Mouse (Mus musculus): ENCODE results near the gene Adam19. TPM values are rescaled to one million over a fixed set of nuclear protein-coding genes. Genes with fewer than 3 reads are reported as not detected.
"Not testable (repeated sequence)": the region's sequence is repeated elsewhere in the genome, so short reads cannot be mapped to it uniquely, and the experiment has no call there.

Adam19 gene
- total RNA-seq (2021), result 10 to 100 TPM; 15.5 to 25.3 TPM
- long read RNA-seq, experiment 1, partial matches to known transcripts, result 0 of 5 reads
- long read RNA-seq, experiment 1, other reads (novel, unspliced or antisense), result 5 of 5 reads
- long read RNA-seq, experiment 2, full-length matches to known transcripts, result 1 of 4 reads
- long read RNA-seq, experiment 2, partial matches to known transcripts, result 1 of 4 reads
- long read RNA-seq, experiment 2, other reads (novel, unspliced or antisense), result 2 of 4 reads

- peak; percentile 73 for DNase-seq
Measured at GRCm38 (mm10) chr11:46055896-46056769, at the start of gene Adam19. Gene Adam19 (plus strand): TSS chr11:46055992.

- peak; percentile 82 for DNase-seq
Measured at GRCm38 (mm10) chr11:46016061-46016460, 39.7 kb upstream of the Adam19 start.

GRCm38 (mm10) chr11:46020246-46020645 lies 35.5 kb upstream of the Adam19 start:
- DNase-seq, result no peak

GRCm38 (mm10) chr11:46021850-46022249 lies 33.9 kb upstream of the Adam19 start:
- no peak for DNase-seq

- no peak for DNase-seq
Measured at GRCm38 (mm10) chr11:46022983-46023382, 32.8 kb upstream of the Adam19 start.

- DNase-seq, result peak; percentile 28
Measured at GRCm38 (mm10) chr11:46025962-46026392, 29.8 kb upstream of the Adam19 start.

GRCm38 (mm10) chr11:46027952-46028814 lies 27.6 kb upstream of the Adam19 start:
- no peak for DNase-seq

GRCm38 (mm10) chr11:46029485-46029884 lies 26.3 kb upstream of the Adam19 start:
- DNase-seq, result no peak

GRCm38 (mm10) chr11:46030026-46030425 lies 25.8 kb upstream of the Adam19 start:
- DNase-seq, result no peak

GRCm38 (mm10) chr11:46031470-46031869 lies 24.3 kb upstream of the Adam19 start:
- no peak for DNase-seq

GRCm38 (mm10) chr11:46032956-46033355 lies 22.8 kb upstream of the Adam19 start:
- DNase-seq, result peak; percentile 54

- DNase-seq, result no peak
Measured at GRCm38 (mm10) chr11:46036374-46036773, 19.4 kb upstream of the Adam19 start.

- no peak for DNase-seq
Measured at GRCm38 (mm10) chr11:46038901-46039300, 16.9 kb upstream of the Adam19 start.

- DNase-seq, result peak; percentile 76
Measured at GRCm38 (mm10) chr11:46039335-46039734, 16.5 kb upstream of the Adam19 start.

GRCm38 (mm10) chr11:46040841-46041556 lies 14.8 kb upstream of the Adam19 start:
- DNase-seq, result no peak

GRCm38 (mm10) chr11:46041607-46042267 lies 14.1 kb upstream of the Adam19 start:
- DNase-seq, result no peak

GRCm38 (mm10) chr11:46044781-46045180 lies 11.0 kb upstream of the Adam19 start:
- DNase-seq, result no peak

- DNase-seq, result no peak
Measured at GRCm38 (mm10) chr11:46047264-46047663, 8.5 kb upstream of the Adam19 start.

GRCm38 (mm10) chr11:46052105-46052659 lies 3.6 kb upstream of the Adam19 start, which contains the start of gene Gm12166:
Gene Gm12166 (minus strand): TSS chr11:46052321.
- DNase-seq, result peak; percentile 78

GRCm38 (mm10) chr11:46053457-46053856 lies 2.3 kb upstream of the Adam19 start:
- DNase-seq, result not testable (repeated sequence)

- no peak for DNase-seq
Measured at GRCm38 (mm10) chr11:46054311-46054710, 1.5 kb upstream of the Adam19 start.

Data from adrenal gland, postnatal 10 days (tissue).